Mouse (Mus musculus): ENCODE data around the gene Uqcr11. TPM values are rescaled to one million over a fixed set of nuclear protein-coding genes. Genes with fewer than 3 reads are reported as not detected.

Gene Uqcr11
- 1,202 and 1,263 TPM in 2 replicates for polyA plus RNA-seq (2012; rRNA removed)

GRCm38 (mm10) chr10:80406684-80407501, at the start of gene Uqcr11:
Gene Uqcr11 (minus strand): TSS chr10:80406830.
- TF ChIP-seq CTCF (IDR thresholded peaks at IDR 0.05; ENCODE audit: insufficient read depth, low read length) (no peak), POLR2A (IDR thresholded peaks at IDR 0.05; ENCODE audit: borderline replicate concordance, extremely low read depth, low read depth, low read length) (peak; percentile 81; the same call in 1 of the 2 replicates)
- Histone ChIP-seq H3K4me1 (ENCODE audit: control insufficient read depth, insufficient read depth, low read length) (peaks cover 3% of the 10 kb centered on the region; the same call in 1 of the 2 replicates), H3K4me3 (replicated peaks; ENCODE audit: extremely low read depth, low read depth, low read length) (peak within 1 kb of the TSS; percentile 74)
- WGBS, result under 1% methylated on average over 27 of the region's 27 CpGs
- peak; percentile 91 for DNase-seq

GRCm38 (mm10) chr10:80455697-80456096, 49.1 kb upstream of the Uqcr11 start:
- no peak for DNase-seq
- WGBS, result 87% methylated on average over 5 of the region's 5 CpGs
- TF ChIP-seq POLR2A (IDR thresholded peaks at IDR 0.05; ENCODE audit: borderline replicate concordance, extremely low read depth, low read depth, low read length) (no peak), CTCF (IDR thresholded peaks at IDR 0.05; ENCODE audit: insufficient read depth, low read length) (no peak)
- Histone ChIP-seq H3K4me3 (replicated peaks; ENCODE audit: extremely low read depth, low read depth, low read length) (no peak overlapping the region), H3K4me1 (ENCODE audit: control insufficient read depth, insufficient read depth, low read length) (no peaks in the 10 kb centered on the region)

GRCm38 (mm10) chr10:80454781-80455180, 48.2 kb upstream of the Uqcr11 start:
- WGBS, result 69% methylated on average over 5 of the region's 5 CpGs
- TF ChIP-seq POLR2A (IDR thresholded peaks at IDR 0.05; ENCODE audit: borderline replicate concordance, extremely low read depth, low read depth, low read length), result no peak
- no peak for TF ChIP-seq CTCF (IDR thresholded peaks at IDR 0.05; ENCODE audit: insufficient read depth, low read length)
- no peak for DNase-seq
- H3K4me1 ChIP-seq (ENCODE audit: control insufficient read depth, insufficient read depth, low read length), result no peaks in the 10 kb centered on the region
- H3K4me3 ChIP-seq (replicated peaks; ENCODE audit: extremely low read depth, low read depth, low read length), result no peak overlapping the region

- Histone ChIP-seq H3K4me3 (replicated peaks; ENCODE audit: extremely low read depth, low read depth, low read length) (no peak overlapping the region), H3K4me1 (ENCODE audit: control insufficient read depth, insufficient read depth, low read length) (no peaks in the 10 kb centered on the region)
- WGBS, result 52% methylated on average over 10 of the region's 10 CpGs
- no peak for DNase-seq
- TF ChIP-seq POLR2A (IDR thresholded peaks at IDR 0.05; ENCODE audit: borderline replicate concordance, extremely low read depth, low read depth, low read length) (no peak), CTCF (IDR thresholded peaks at IDR 0.05; ENCODE audit: insufficient read depth, low read length) (no peak)
Measured at GRCm38 (mm10) chr10:80453601-80454000, 47.0 kb upstream of the Uqcr11 start.

- TF ChIP-seq CTCF (IDR thresholded peaks at IDR 0.05; ENCODE audit: insufficient read depth, low read length) (no peak), POLR2A (IDR thresholded peaks at IDR 0.05; ENCODE audit: borderline replicate concordance, extremely low read depth, low read depth, low read length) (no peak)
- DNase-seq, result no peak
- Histone ChIP-seq H3K4me3 (replicated peaks; ENCODE audit: extremely low read depth, low read depth, low read length) (no peak overlapping the region), H3K4me1 (ENCODE audit: control insufficient read depth, insufficient read depth, low read length) (peaks cover 2% of the 10 kb centered on the region; the same call in 1 of the 2 replicates)
- WGBS, result 18% methylated on average over 6 of the region's 6 CpGs
Measured at GRCm38 (mm10) chr10:80450599-80450998, 44.0 kb upstream of the Uqcr11 start.

DNA sequence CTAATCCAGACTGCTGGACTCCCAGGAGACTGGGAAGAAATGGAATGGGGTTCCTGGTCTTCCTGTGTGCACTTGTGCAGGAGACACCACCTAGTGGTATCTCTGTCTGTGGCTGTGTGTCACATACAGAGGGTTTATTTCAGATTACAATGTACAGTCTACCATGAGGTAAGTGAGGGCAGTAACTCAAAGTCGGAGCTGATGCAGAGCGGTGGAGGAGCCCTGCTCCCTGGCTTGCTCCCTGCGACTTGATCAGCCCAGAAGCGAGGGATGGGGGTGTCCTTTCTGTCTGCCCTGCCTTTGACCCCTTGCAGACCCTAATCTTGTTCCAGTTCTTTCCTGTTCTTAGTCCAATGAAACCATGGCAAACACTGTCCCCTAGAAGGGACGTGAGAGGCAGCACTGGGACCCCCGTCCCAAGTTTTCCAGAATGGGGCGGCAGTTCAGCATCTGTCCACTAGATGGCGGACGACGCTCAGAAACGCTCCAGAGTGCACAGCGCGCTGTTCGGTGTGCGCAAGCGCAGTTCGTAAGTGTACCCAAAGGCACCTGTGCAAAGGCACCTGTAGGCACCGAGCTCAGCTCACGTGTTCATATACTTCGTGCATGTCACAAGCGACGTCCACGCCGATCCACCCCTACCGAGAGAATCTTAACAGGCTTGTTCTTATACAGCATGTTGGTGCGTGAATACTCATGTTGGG, 39.4 kb upstream of the Uqcr11 start:
- Histone ChIP-seq H3K4me3 (replicated peaks; ENCODE audit: extremely low read depth, low read depth, low read length) (no peak overlapping the region), H3K4me1 (ENCODE audit: control insufficient read depth, insufficient read depth, low read length) (peaks cover 2% of the 10 kb centered on the region; the same call in 1 of the 2 replicates)
- TF ChIP-seq CTCF (IDR thresholded peaks at IDR 0.05; ENCODE audit: insufficient read depth, low read length), result peak; percentile 93
- TF ChIP-seq POLR2A (IDR thresholded peaks at IDR 0.05; ENCODE audit: borderline replicate concordance, extremely low read depth, low read depth, low read length), result no peak
- 9% methylated on average over 26 of the region's 26 CpGs for WGBS
- peak; percentile 74 for DNase-seq

DNA sequence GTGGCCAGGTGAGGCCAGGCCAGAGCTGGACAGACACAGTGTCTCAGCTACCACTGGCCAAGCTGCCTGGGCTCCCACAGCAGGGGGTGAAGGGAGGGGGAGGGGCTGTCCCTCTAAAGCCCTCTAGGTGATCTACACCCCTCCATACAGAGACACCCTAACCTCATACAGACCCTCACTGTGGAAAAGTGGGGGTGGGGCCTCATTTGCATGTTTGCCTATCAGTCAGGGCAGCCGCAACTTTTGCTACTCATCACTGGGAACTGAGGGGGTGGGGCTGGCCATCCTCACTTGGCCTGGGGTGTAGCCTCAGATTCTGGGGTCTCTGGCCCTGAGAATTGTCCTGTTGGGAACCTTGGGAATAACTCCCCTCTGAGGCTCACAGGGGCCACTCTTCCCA, 38.4 kb upstream of the Uqcr11 start:
- peaks cover 2% of the 10 kb centered on the region; the same call in 1 of the 2 replicates for H3K4me1 ChIP-seq (ENCODE audit: control insufficient read depth, insufficient read depth, low read length)
- no peak overlapping the region for H3K4me3 ChIP-seq (replicated peaks; ENCODE audit: extremely low read depth, low read depth, low read length)
- TF ChIP-seq CTCF (IDR thresholded peaks at IDR 0.05; ENCODE audit: insufficient read depth, low read length), result no peak
- no peak for TF ChIP-seq POLR2A (IDR thresholded peaks at IDR 0.05; ENCODE audit: borderline replicate concordance, extremely low read depth, low read depth, low read length)
- no peak for DNase-seq
- WGBS, result 74% methylated on average over 1 of the region's 1 CpGs

GRCm38 (mm10) chr10:80444339-80445045, 37.9 kb upstream of the Uqcr11 start:
- WGBS, result 38% methylated on average over 5 of the region's 5 CpGs
- H3K4me3 ChIP-seq (replicated peaks; ENCODE audit: extremely low read depth, low read depth, low read length), result no peak overlapping the region
- no peak for TF ChIP-seq POLR2A (IDR thresholded peaks at IDR 0.05; ENCODE audit: borderline replicate concordance, extremely low read depth, low read depth, low read length)
- no peak for TF ChIP-seq CTCF (IDR thresholded peaks at IDR 0.05; ENCODE audit: insufficient read depth, low read length)
- DNase-seq, result no peak
- H3K4me1 ChIP-seq (ENCODE audit: control insufficient read depth, insufficient read depth, low read length), result peaks cover 2% of the 10 kb centered on the region; the same call in 1 of the 2 replicates

Measured in lung, adult 2 months (tissue).